Mouse (Mus musculus): ENCODE measurements around the gene Ly6g6f. TPM values are rescaled to one million over a fixed set of nuclear protein-coding genes. Genes with fewer than 3 reads are reported as not detected.
"Not testable (repeated sequence)": the region's sequence is repeated elsewhere in the genome, so short reads cannot be mapped to it uniquely, and the experiment has no call there.

The Ly6g6f gene
- polyA plus RNA-seq, 1 experiment from 2014 or later = not detected

- Histone ChIP-seq H3K27ac (ENCODE audit: low read depth, low read length) (peak within 1 kb of the TSS; percentile 62; the same call in 1 of the 2 replicates), H3K4me2 (ENCODE audit: low read depth, low read length) (peak within 1 kb of the TSS; percentile 99), H3K9ac (replicated peaks; ENCODE audit: low read depth, low read length) (peak within 1 kb of the TSS; percentile 74), H3K27me3 (ENCODE audit: control insufficient read depth, insufficient read depth, low read length) (no peaks in the 10 kb centered on the region), H3K9me3 (ENCODE audit: control insufficient read depth, low read length) (no peaks in the 10 kb centered on the region), H3K4me1 (ENCODE audit: control insufficient read depth, insufficient read depth, low read length) (0 out of 2 replicates have a peak, but pooled peaks cover 2% of the 10 kb centered on the region), H3K4me3 (ENCODE audit: low read depth, low read length) (peak within 1 kb of the TSS; percentile 49), H3K36me3 (ENCODE audit: control insufficient read depth, insufficient read depth, low read length) (no peaks in the 10 kb centered on the region)
- ATAC-seq (ENCODE audit: low read depth) = peak; percentile 99
- WGBS = 3% methylated on average over 33 of the region's 33 CpGs
These were observed 38.5 kb downstream of the Ly6g6f start, which contains the start of gene Msh5 for GRCm38 (mm10) chr17:35046681-35047455. Gene Msh5 (minus strand): TSS chr17:35046745.

- no peaks in the 10 kb centered on the region for H3K9me3 ChIP-seq (ENCODE audit: control insufficient read depth, low read length)
- H3K9ac ChIP-seq (replicated peaks; ENCODE audit: low read depth, low read length) = peak overlapping the region; percentile 74
- WGBS = 5% methylated on average over 48 of the region's 48 CpGs
- H3K27ac ChIP-seq (ENCODE audit: low read depth, low read length) = peak overlapping the region; percentile 62; the same call in 1 of the 2 replicates
- peak overlapping the region; percentile 49 for H3K4me3 ChIP-seq (ENCODE audit: low read depth, low read length)
- H3K36me3 ChIP-seq (ENCODE audit: control insufficient read depth, insufficient read depth, low read length) = no peaks in the 10 kb centered on the region
- peak; percentile 73 for ATAC-seq (ENCODE audit: low read depth)
- H3K27me3 ChIP-seq (ENCODE audit: control insufficient read depth, insufficient read depth, low read length) = no peaks in the 10 kb centered on the region
- peak overlapping the region; percentile 99 for H3K4me2 ChIP-seq (ENCODE audit: low read depth, low read length)
- 0 out of 2 replicates have a peak, but pooled peaks cover 2% of the 10 kb centered on the region for H3K4me1 ChIP-seq (ENCODE audit: control insufficient read depth, insufficient read depth, low read length)
These were observed 39.4 kb downstream of the Ly6g6f start for GRCm38 (mm10) chr17:35045807-35046680.

- H3K27me3 ChIP-seq (ENCODE audit: control insufficient read depth, insufficient read depth, low read length) = no peaks in the 10 kb centered on the region
- H3K4me1 ChIP-seq (ENCODE audit: control insufficient read depth, insufficient read depth, low read length) = 0 out of 2 replicates have a peak, but pooled peaks cover 2% of the 10 kb centered on the region
- 85% methylated on average over 7 of the region's 7 CpGs for WGBS
- no peaks in the 10 kb centered on the region for H3K9me3 ChIP-seq (ENCODE audit: control insufficient read depth, low read length)
- ATAC-seq (ENCODE audit: low read depth) = no peak
- H3K4me3 ChIP-seq (ENCODE audit: low read depth, low read length) = no peak overlapping the region
- H3K4me2 ChIP-seq (ENCODE audit: low read depth, low read length) = peak overlapping the region; percentile 99
- H3K9ac ChIP-seq (replicated peaks; ENCODE audit: low read depth, low read length) = no peak overlapping the region
- H3K27ac ChIP-seq (ENCODE audit: low read depth, low read length) = no peak overlapping the region
- H3K36me3 ChIP-seq (ENCODE audit: control insufficient read depth, insufficient read depth, low read length) = no peaks in the 10 kb centered on the region
These were observed 40.3 kb downstream of the Ly6g6f start for GRCm38 (mm10) chr17:35044904-35045806.

- Histone ChIP-seq H3K9ac (replicated peaks; ENCODE audit: low read depth, low read length) (no peak overlapping the region), H3K4me2 (ENCODE audit: low read depth, low read length) (no peak overlapping the region), H3K27ac (ENCODE audit: low read depth, low read length) (no peak overlapping the region), H3K27me3 (ENCODE audit: control insufficient read depth, insufficient read depth, low read length) (no peaks in the 10 kb centered on the region), H3K9me3 (ENCODE audit: control insufficient read depth, low read length) (no peaks in the 10 kb centered on the region), H3K4me3 (ENCODE audit: low read depth, low read length) (no peak overlapping the region), H3K36me3 (ENCODE audit: control insufficient read depth, insufficient read depth, low read length) (no peaks in the 10 kb centered on the region), H3K4me1 (ENCODE audit: control insufficient read depth, insufficient read depth, low read length) (no peaks in the 10 kb centered on the region)
- 92% methylated on average over 4 of the region's 4 CpGs for WGBS
- no peak for ATAC-seq (ENCODE audit: low read depth)
These were observed 41.6 kb downstream of the Ly6g6f start for GRCm38 (mm10) chr17:35043794-35044193.

GRCm38 (mm10) chr17:35039121-35039873, 46.1 kb downstream of the Ly6g6f start:
- no peak overlapping the region for H3K9ac ChIP-seq (replicated peaks; ENCODE audit: low read depth, low read length)
- H3K27ac ChIP-seq (ENCODE audit: low read depth, low read length) = no peak overlapping the region
- H3K4me3 ChIP-seq (ENCODE audit: low read depth, low read length) = no peak overlapping the region
- 87% methylated on average over 11 of the region's 11 CpGs for WGBS
- no peaks in the 10 kb centered on the region for H3K36me3 ChIP-seq (ENCODE audit: control insufficient read depth, insufficient read depth, low read length)
- H3K27me3 ChIP-seq (ENCODE audit: control insufficient read depth, insufficient read depth, low read length) = no peaks in the 10 kb centered on the region
- ATAC-seq (ENCODE audit: low read depth) = no peak
- no peak overlapping the region for H3K4me2 ChIP-seq (ENCODE audit: low read depth, low read length)
- no peaks in the 10 kb centered on the region for H3K9me3 ChIP-seq (ENCODE audit: control insufficient read depth, low read length)
- no peaks in the 10 kb centered on the region for H3K4me1 ChIP-seq (ENCODE audit: control insufficient read depth, insufficient read depth, low read length)

- Histone ChIP-seq H3K4me3 (ENCODE audit: low read depth, low read length) (no peak overlapping the region), H3K4me2 (ENCODE audit: low read depth, low read length) (no peak overlapping the region), H3K36me3 (ENCODE audit: control insufficient read depth, insufficient read depth, low read length) (no peaks in the 10 kb centered on the region), H3K27ac (ENCODE audit: low read depth, low read length) (no peak overlapping the region), H3K4me1 (ENCODE audit: control insufficient read depth, insufficient read depth, low read length) (no peaks in the 10 kb centered on the region), H3K9me3 (ENCODE audit: control insufficient read depth, low read length) (no peaks in the 10 kb centered on the region), H3K27me3 (ENCODE audit: control insufficient read depth, insufficient read depth, low read length) (no peaks in the 10 kb centered on the region), H3K9ac (replicated peaks; ENCODE audit: low read depth, low read length) (no peak overlapping the region)
- 78% methylated on average over 6 of the region's 6 CpGs for WGBS
- ATAC-seq (ENCODE audit: low read depth) = no peak
These were observed 50.5 kb downstream of the Ly6g6f start for GRCm38 (mm10) chr17:35034896-35035295.

GRCm38 (mm10) chr17:35033703-35034102, 51.7 kb downstream of the Ly6g6f start:
- not testable (repeated sequence) for H3K4me1 ChIP-seq (ENCODE audit: control insufficient read depth, insufficient read depth, low read length); H3K27ac ChIP-seq (ENCODE audit: low read depth, low read length); H3K36me3 ChIP-seq (ENCODE audit: control insufficient read depth, insufficient read depth, low read length); H3K9me3 ChIP-seq (ENCODE audit: control insufficient read depth, low read length); H3K4me3 ChIP-seq (ENCODE audit: low read depth, low read length); H3K27me3 ChIP-seq (ENCODE audit: control insufficient read depth, insufficient read depth, low read length); ATAC-seq (ENCODE audit: low read depth); H3K4me2 ChIP-seq (ENCODE audit: low read depth, low read length); H3K9ac ChIP-seq (replicated peaks; ENCODE audit: low read depth, low read length)
- WGBS = 87% methylated on average over 1 of the region's 1 CpGs

GRCm38 (mm10) chr17:35032323-35032870, 53.0 kb downstream of the Ly6g6f start:
- Histone ChIP-seq H3K9ac (replicated peaks; ENCODE audit: low read depth, low read length) (no peak overlapping the region), H3K36me3 (ENCODE audit: control insufficient read depth, insufficient read depth, low read length) (no peaks in the 10 kb centered on the region), H3K4me2 (ENCODE audit: low read depth, low read length) (no peak overlapping the region), H3K4me1 (ENCODE audit: control insufficient read depth, insufficient read depth, low read length) (0 out of 2 replicates have a peak, but pooled peaks cover 2% of the 10 kb centered on the region), H3K9me3 (ENCODE audit: control insufficient read depth, low read length) (no peaks in the 10 kb centered on the region), H3K27ac (ENCODE audit: low read depth, low read length) (no peak overlapping the region), H3K4me3 (ENCODE audit: low read depth, low read length) (no peak overlapping the region), H3K27me3 (ENCODE audit: control insufficient read depth, insufficient read depth, low read length) (no peaks in the 10 kb centered on the region)
- ATAC-seq (ENCODE audit: low read depth) = no peak
- WGBS = 76% methylated on average over 8 of the region's 8 CpGs

Measured in neural tube, embryonic 14.5 days (tissue).